Mouse (Mus musculus): ENCODE results near the gene P3h2. TPM values are rescaled to one million over a fixed set of nuclear protein-coding genes. Genes with fewer than 3 reads are reported as not detected.

Gene P3h2
- 1 to 10 TPM; 2.6 to 4.0 TPM for total RNA-seq (2021)

- peak; percentile 67 to 68 for DNase-seq (ENCODE audit: low spot score in 2 of 2)
- intact Hi-C loops (cut with DNase I): loop anchor here (5.0 kb wide), 2 partner anchors 83 to 123 kb away; no protein-coding TSS in a partner anchor
Measured at GRCm38 (mm10) chr16:26105115-26105974, at the start of gene P3h2. TSS of gene P3h2 (minus strand) at chr16:26105784.

- no peak for DNase-seq (ENCODE audit: low spot score in 2 of 2)
- intact Hi-C loops (cut with DNase I): no loop called here
Measured at GRCm38 (mm10) chr16:26152258-26152657, 46.7 kb upstream of the P3h2 start.

- no peak for DNase-seq (ENCODE audit: low spot score in 2 of 2)
- intact Hi-C loops (cut with DNase I): no loop called here
Measured at GRCm38 (mm10) chr16:26150943-26151342, 45.4 kb upstream of the P3h2 start.

- intact Hi-C loops (cut with DNase I): no loop called here
- DNase-seq (ENCODE audit: low spot score in 2 of 2): no peak
Measured at GRCm38 (mm10) chr16:26146853-26147252, 41.3 kb upstream of the P3h2 start.

GRCm38 (mm10) chr16:26131126-26131525 lies 25.5 kb upstream of the P3h2 start:
- intact Hi-C loops (cut with DNase I): no loop called here
- no peak for DNase-seq (ENCODE audit: low spot score in 2 of 2)

- intact Hi-C loops (cut with DNase I): loop anchor here (5.0 kb wide), 2 partner anchors 84 to 124 kb away; no protein-coding TSS in a partner anchor
- DNase-seq (ENCODE audit: low spot score in 2 of 2): no peak
Measured at GRCm38 (mm10) chr16:26106618-26107017, 1.0 kb upstream of the P3h2 start.

GRCm38 (mm10) chr16:26106041-26106617 lies 545 bp upstream of the P3h2 start:
- intact Hi-C loops (cut with DNase I): loop anchor here (5.0 kb wide), 2 partner anchors 84 to 124 kb away; no protein-coding TSS in a partner anchor
- peak in 1 of 2 experiments; percentile 8 for DNase-seq (ENCODE audit: low spot score in 2 of 2)

GRCm38 (mm10) chr16:26104274-26104673 lies 1.3 kb downstream of the P3h2 start:
- intact Hi-C loops (cut with DNase I): no loop called here
- DNase-seq (ENCODE audit: low spot score in 2 of 2): no peak

- intact Hi-C loops (cut with DNase I): no loop called here
Measured at GRCm38 (mm10) chr16:26102856-26103255, 2.7 kb downstream of the P3h2 start.

GRCm38 (mm10) chr16:26100167-26100566 lies 5.4 kb downstream of the P3h2 start:
- intact Hi-C loops (cut with DNase I): no loop called here
- no peak for DNase-seq (ENCODE audit: low spot score in 2 of 2)

More at GRCm38 (mm10) chr16:26102856-26103255, 2.7 kb downstream of the P3h2 start:
- DNase-seq (ENCODE audit: low spot score in 2 of 2): no peak

- intact Hi-C loops (cut with DNase I): no loop called here
- DNase-seq (ENCODE audit: low spot score in 2 of 2): no peak
Measured at GRCm38 (mm10) chr16:26095696-26096284, 9.8 kb downstream of the P3h2 start.

- intact Hi-C loops (cut with DNase I): no loop called here
- no peak for DNase-seq (ENCODE audit: low spot score in 2 of 2)
Measured at GRCm38 (mm10) chr16:26093888-26094287, 11.7 kb downstream of the P3h2 start.

- intact Hi-C loops (cut with DNase I): no loop called here
- no peak for DNase-seq (ENCODE audit: low spot score in 2 of 2)
Measured at GRCm38 (mm10) chr16:26088976-26089375, 16.6 kb downstream of the P3h2 start.

- no peak for DNase-seq (ENCODE audit: low spot score in 2 of 2)
- intact Hi-C loops (cut with DNase I): no loop called here
Measured at GRCm38 (mm10) chr16:26088240-26088639, 17.3 kb downstream of the P3h2 start.

GRCm38 (mm10) chr16:26086955-26087354 lies 18.6 kb downstream of the P3h2 start:
- DNase-seq (ENCODE audit: low spot score in 2 of 2): no peak
- intact Hi-C loops (cut with DNase I): no loop called here

- no peak for DNase-seq (ENCODE audit: low spot score in 2 of 2)
- intact Hi-C loops (cut with DNase I): no loop called here
Measured at GRCm38 (mm10) chr16:26085160-26085559, 20.4 kb downstream of the P3h2 start.

- no peak for DNase-seq (ENCODE audit: low spot score in 2 of 2)
- intact Hi-C loops (cut with DNase I): no loop called here
Measured at GRCm38 (mm10) chr16:26082831-26083230, 22.8 kb downstream of the P3h2 start.

GRCm38 (mm10) chr16:26082391-26082790 lies 23.2 kb downstream of the P3h2 start:
- intact Hi-C loops (cut with DNase I): no loop called here
- no peak for DNase-seq (ENCODE audit: low spot score in 2 of 2)

- DNase-seq (ENCODE audit: low spot score in 2 of 2): no peak
- intact Hi-C loops (cut with DNase I): no loop called here
Measured at GRCm38 (mm10) chr16:26078923-26079351, 26.6 kb downstream of the P3h2 start.

- no peak for DNase-seq (ENCODE audit: low spot score in 2 of 2)
- intact Hi-C loops (cut with DNase I): no loop called here
Measured at GRCm38 (mm10) chr16:26078100-26078422, 27.5 kb downstream of the P3h2 start.
